Mouse (Mus musculus) heart, postnatal 14 days (tissue): ENCODE measurements around the gene Scrt2. TPM values are rescaled to one million over a fixed set of nuclear protein-coding genes. Genes with fewer than 3 reads are reported as not detected.
A peak's percentile ranks its signal among the peaks of the same experiment; 100 is the strongest.

Experiments
- DNase-seq, 2 experiments: peaks; one replicate each; pipeline ENCODE4 v3.0.0; 2021 to 2022
- intact Hi-C: fragments of 180-260 bp; cut with DNase I; formaldehyde crosslinking; loops from one replicate; pipeline ENCODE4 v1.15.1; 2025
- total RNA-seq, 2 experiments: library from RNA; stranded (reverse); gene quantifications; 2 replicates each; pipeline ENCODE4 v1.2.3; 2021

Scrt2 gene
- total RNA-seq, 2 experiments from 2014 or later = not detected

- DNase-seq = no peak
- intact Hi-C loops = loop anchor here (2.0 kb wide), 1 partner anchor 27 kb away; no protein-coding TSS in a partner anchor
These were observed 60.2 kb downstream of the Scrt2 start for GRCm38 (mm10) chr2:152141491-152141890.

GRCm38 (mm10) chr2:152142046-152142445 lies 60.7 kb downstream of the Scrt2 start:
- intact Hi-C loops = loop anchor here (2.0 kb wide), 1 partner anchor 55 kb away; no protein-coding TSS in a partner anchor
- peak; percentile 42 to 54 for DNase-seq

GRCm38 (mm10) chr2:152142571-152142970 lies 61.2 kb downstream of the Scrt2 start:
- no peak for DNase-seq
- intact Hi-C loops = loop anchor here (2.0 kb wide), 1 partner anchor 54 kb away; no protein-coding TSS in a partner anchor

- DNase-seq = peak; percentile 82 to 88
- intact Hi-C loops = loop anchor here (1.0 to 2.0 kb wide), 2 partner anchors 36 to 53 kb away; no protein-coding TSS in a partner anchor
These were observed 62.2 kb downstream of the Scrt2 start, which contains the start of gene Tcf15 for GRCm38 (mm10) chr2:152143279-152144157. Tcf15 (plus strand) TSS chr2:152143561.

- no peak for DNase-seq
- intact Hi-C loops = loop anchor here (1.0 kb wide), 1 partner anchor 35 kb away; no protein-coding TSS in a partner anchor
These were observed 62.8 kb downstream of the Scrt2 start for GRCm38 (mm10) chr2:152144158-152144450.

- no peak for DNase-seq
- intact Hi-C loops = loop anchor here (1.0 kb wide), 1 partner anchor 35 kb away; no protein-coding TSS in a partner anchor
These were observed 63.2 kb downstream of the Scrt2 start for GRCm38 (mm10) chr2:152144501-152144900.

Other genes starting within 250 kb of the Scrt2 start
- not detected for gene Rspo4, start 238.6 kb upstream of the Scrt2 start, total RNA-seq
- under 1 TPM in 1 of 2 experiments, not detected in 1; 0.10 TPM for gene Angpt4, start 170.3 kb upstream of the Scrt2 start, total RNA-seq
- gene Fam110a, start 101.3 kb upstream of the Scrt2 start, total RNA-seq = 1 to 10 TPM; 5.2 to 5.6 TPM
- gene Slc52a3, start 85.0 kb upstream of the Scrt2 start, total RNA-seq = 1 to 10 TPM; 1.8 to 2.0 TPM
- 10 to 100 TPM in 1 of 2 experiments, 1 to 10 TPM in 1; 9.8 to 11.9 TPM for gene Srxn1, start 24.0 kb downstream of the Scrt2 start, total RNA-seq
- 10 to 100 TPM; 40.0 to 43.0 TPM for gene Tcf15, start 62.0 kb downstream of the Scrt2 start, total RNA-seq
- 100 to 1,000 TPM in 1 of 2 experiments, 10 to 100 TPM in 1; 98.1 to 101 TPM for gene Csnk2a1, start 145.3 kb downstream of the Scrt2 start, total RNA-seq
- 10 to 100 TPM; 47.5 to 52.1 TPM for gene Tbc1d20, start 212.3 kb downstream of the Scrt2 start, total RNA-seq